ENCODE assay signal across 10 mouse cellular contexts in genomic region chr15:84758493-84758892, GRCm38 (mm10). TPM values are rescaled to one million over a fixed set of nuclear protein-coding genes. Genes with fewer than 3 reads are reported as not detected.
DNase-seq lines count a peak whose midpoint lies in the region; TF ChIP-seq lines count a peak whose summit lies in the region.
"Had no signal": no experiment of that assay in that cellular context is flagged by ENCODE, and none has a peak within 500 bp of the region (broad histone marks: within the 10 kb centered on the region; RNA-seq: fewer than 3 reads in every experiment).

No protein-coding gene starts in this region.

- TF ChIP-seq EP300 in MEL (IDR thresholded peaks at IDR 0.05; ENCODE audit: low read depth in 1 of 2, low read length in 2 of 2): no peak

- no peak overlapping the region for H3K9ac ChIP-seq in MEL (ENCODE audit: control insufficient read depth, low read depth, low read length, poor library complexity, severe bottlenecking)

- peak; percentile 91 for TF ChIP-seq CTCF in layer of hippocampus, adult 2 months (conservative IDR thresholded peaks at IDR 0.05)
- peak; percentile 79 to 93 (median 92) for TF ChIP-seq CTCF in MEL (IDR thresholded peaks at IDR 0.05 in 2 of 3, conservative IDR thresholded peaks at IDR 0.05 in 1 of 3; ENCODE audit: control insufficient read depth in 1 of 3, insufficient read depth in 1 of 3, low read depth in 2 of 3, low read length in 3 of 3, poor library complexity in 1 of 3, severe bottlenecking in 1 of 3)
- peak; percentile 80 for TF ChIP-seq CTCF in cortical plate, adult 2 months (IDR thresholded peaks at IDR 0.05; ENCODE audit: extremely low read depth, insufficient read depth, low read length)

- peak; percentile 64 for TF ChIP-seq RAD21 in MEL (IDR thresholded peaks at IDR 0.05; ENCODE audit: low read depth, low read length)

- H3K79me2 ChIP-seq in MEL (ENCODE audit: control insufficient read depth, insufficient read depth, low read length, poor library complexity): no peaks in the 10 kb centered on the region

- H3K27ac ChIP-seq in layer of hippocampus, adult 2 months: no peak overlapping the region
- no peak overlapping the region for H3K27ac ChIP-seq in MEL (ENCODE audit: control insufficient read depth, low read depth, low read length)
- H3K27ac ChIP-seq in cortical plate, adult 2 months (ENCODE audit: insufficient read depth, low read length): no peak overlapping the region
- H3K27ac ChIP-seq: macrophage had no signal

- no peak for TF ChIP-seq POLR2A in MEL (IDR thresholded peaks at IDR 0.05; ENCODE audit: control insufficient read depth in 1 of 2, insufficient read depth in 1 of 2, low read depth in 1 of 2, low read length in 2 of 2, poor library complexity in 1 of 2)
- no peak for TF ChIP-seq POLR2A in cortical plate, adult 2 months (IDR thresholded peaks at IDR 0.05; ENCODE audit: extremely low read depth, insufficient read depth, low read length)

- H3K4me3 ChIP-seq in layer of hippocampus, adult 2 months: no peak overlapping the region
- no peak overlapping the region for H3K4me3 ChIP-seq in MEL (ENCODE audit: control insufficient read depth in 1 of 2, insufficient read depth in 1 of 2, low read depth in 2 of 2, low read length in 2 of 2)
- H3K4me3 ChIP-seq in cortical plate, adult 2 months (ENCODE audit: insufficient read depth, low read length): no peak overlapping the region

- peak; percentile 63 for DNase-seq in adrenal gland, postnatal 10 days
- no peak for DNase-seq in adrenal gland, adult 8-10 months
- DNase-seq in layer of hippocampus, adult 2 months (ENCODE audit: low spot score in 2 of 2): peak in 1 of 2 experiments; percentile 65
- DNase-seq in layer of hippocampus, adult 9-11 months: no peak
- DNase-seq in MEL (ENCODE audit: low read depth, low spot score): peak; percentile 58
- peak; percentile 69 for DNase-seq in mesoderm, embryonic 11.5 days (ENCODE audit: low read depth, low spot score)
- DNase-seq in T-cell, adult 2 months (ENCODE audit: low spot score): no peak

- no peaks in the 10 kb centered on the region for H3K4me1 ChIP-seq in MEL (ENCODE audit: control insufficient read depth in 1 of 2, insufficient read depth in 2 of 2, low read length in 2 of 2)
- H3K4me1 ChIP-seq in cortical plate, adult 2 months (ENCODE audit: control insufficient read depth, insufficient read depth, low read length): no peaks in the 10 kb centered on the region

- H3K27me3 ChIP-seq in MEL (ENCODE audit: control insufficient read depth in 1 of 2, insufficient read depth in 2 of 2, low read length in 2 of 2): no peaks in the 10 kb centered on the region; a peak in 1 of 4 replicates

- no peaks in the 10 kb centered on the region for H3K9me3 ChIP-seq in MEL (replicated peaks; ENCODE audit: insufficient read depth, low read length)

- no peaks in the 10 kb centered on the region for H3K36me3 ChIP-seq in MEL (ENCODE audit: control insufficient read depth in 1 of 2, insufficient read depth in 2 of 2, low read length in 2 of 2)
- H3K36me3 ChIP-seq: G1E had no signal

TF ChIP-seq in MEL, 35 proteins besides CTCF, POLR2A, EP300 and RAD21:
- TF ChIP-seq BHLHE40 (IDR thresholded peaks at IDR 0.05; ENCODE audit: borderline replicate concordance, low read depth, low read length): no peak
- TF ChIP-seq SMC3 (IDR thresholded peaks at IDR 0.05; ENCODE audit: low read depth, low read length): peak; percentile 71
- 0 out of 2 replicates have a peak, but pooled peaks have one; percentile 21 for TF ChIP-seq MAZ (IDR thresholded peaks at IDR 0.05; ENCODE audit: low read depth, low read length)
- TF ChIP-seq ZC3H11A (IDR thresholded peaks at IDR 0.05; ENCODE audit: low read depth, low read length): peak; percentile 46

RNA-seq across cellular contexts. Expression of gene Arhgap8, which starts 38.6 kb away (rescaled TPM):
- 1 to 10 TPM; 1.1 to 1.2 TPM for total RNA-seq in adrenal gland, postnatal 10 days (2021)
- 1 to 10 TPM in 3 of 4 experiments, under 1 TPM in 1; 0.64 to 2.6 (median 1.9) TPM for total RNA-seq in adrenal gland, adult 8-10 months (2022)
- total RNA-seq in layer of hippocampus, adult 2 months (2021): under 1 TPM in 1 of 2 experiments, not detected in 1; 0.64 TPM
- total RNA-seq in MEL (2012; rRNA removed): not detected in 2 replicates
- not detected for polyA plus RNA-seq in MEL (2012; ENCODE audit: insufficient read depth in 1 of 2, insufficient read length in 2 of 2, low read depth in 1 of 2, low replicate concordance in 2 of 2, missing spikeins in 1 of 2)
- 0.06 and 0.23 TPM in 2 replicates for polyA plus RNA-seq in cortical plate, adult 2 months (2012; rRNA removed)
- total RNA-seq: G1E had no signal
- polyA plus RNA-seq: G1E, macrophage had no signal

Comparison
In these comparisons a context has a peak if more than half of its experiments do, and no peak if none do; other contexts are left out.
1. DNase-seq: peak in adrenal gland, postnatal 10 days (single experiment), MEL (single experiment) and mesoderm, embryonic 11.5 days (single experiment); none in adrenal gland, adult 8-10 months (single experiment), layer of hippocampus, adult 9-11 months (single experiment) and T-cell, adult 2 months (single experiment).
2. Peak in every context shown above with its lines, with median percentiles within 50 percentile points of each other: CTCF ChIP-seq.